Mouse (Mus musculus) liver, adult 2 months (tissue): ENCODE data around the gene Chdh.

Source experiments
- CTCF ChIP-seq: fragments of 200-500 bp; IDR thresholded peaks from 2 replicates; pipeline ENCODE4 v1.5.1; 2011; ENCODE audit warnings: low read depth, low read length, control low read depth
- POLR2A ChIP-seq: fragments of 200-500 bp; IDR thresholded peaks from 2 replicates; pipeline ENCODE4 v1.6.1; 2011; ENCODE audit warnings: low read length, control low read depth; ENCODE audit not compliant: insufficient read depth; ENCODE audit errors: extremely low read depth

- no peak for TF ChIP-seq POLR2A
- no peak for TF ChIP-seq CTCF
Observed at GRCm38 (mm10) chr14:30043356-30043940, 34.6 kb downstream of the Chdh start.
